Mouse (Mus musculus): ENCODE measurements around the gene Morn4. TPM values are rescaled to one million over a fixed set of nuclear protein-coding genes. Genes with fewer than 3 reads are reported as not detected.

The Morn4 gene
- polyA plus RNA-seq, 1 experiment, result 1.4 TPM

- no peak for TF ChIP-seq GATA1 (IDR thresholded peaks at IDR 0.05; ENCODE audit: low read length)
Measured at GRCm38 (mm10) chr19:42034881-42035455, 51.2 kb downstream of the Morn4 start.

GRCm38 (mm10) chr19:42034146-42034775, 51.9 kb downstream of the Morn4 start:
- TF ChIP-seq GATA1 (IDR thresholded peaks at IDR 0.05; ENCODE audit: low read length), result no peak

GRCm38 (mm10) chr19:42033611-42034010, 52.5 kb downstream of the Morn4 start:
- no peak for TF ChIP-seq GATA1 (IDR thresholded peaks at IDR 0.05; ENCODE audit: low read length)

DNA sequence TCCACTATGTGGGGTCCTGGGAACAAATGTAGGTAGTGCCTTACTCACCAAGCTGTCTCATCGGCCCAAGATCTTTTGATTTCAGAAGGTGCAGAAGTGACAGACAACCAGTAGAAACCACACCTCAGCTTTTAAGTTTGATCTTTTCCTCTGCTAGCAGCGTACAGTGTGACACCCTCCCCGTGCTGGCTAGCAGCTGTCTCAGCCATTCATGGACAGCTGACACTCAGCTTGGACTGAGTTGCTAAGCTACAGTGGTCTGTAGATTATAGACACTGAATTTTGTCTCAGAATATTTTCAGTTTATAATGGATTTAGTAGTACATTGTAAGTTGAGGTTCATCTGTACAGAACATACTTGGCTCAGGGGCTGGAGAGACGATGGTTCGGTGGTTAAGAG, 55.0 kb downstream of the Morn4 start:
- no peak for TF ChIP-seq GATA1 (IDR thresholded peaks at IDR 0.05; ENCODE audit: low read length)

DNA sequence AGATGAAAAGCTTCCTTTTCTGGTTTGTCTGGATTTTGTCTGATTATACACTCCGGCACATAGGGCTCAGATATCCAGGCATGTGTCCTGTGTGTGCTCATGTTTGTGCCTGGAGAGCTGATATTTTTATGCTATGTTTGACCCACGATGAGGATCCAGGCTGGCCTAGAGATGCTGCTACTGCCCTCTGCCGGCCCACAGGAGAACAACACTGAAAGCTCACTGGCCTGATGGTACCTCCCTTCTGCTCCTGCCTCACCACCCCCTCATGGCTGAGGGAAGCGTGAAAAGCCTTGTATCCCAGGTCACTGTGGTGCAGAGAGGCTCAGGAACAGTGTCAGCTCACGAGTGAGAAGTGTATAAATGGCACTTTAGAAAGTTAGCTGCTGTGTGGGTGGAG, 60.0 kb downstream of the Morn4 start:
- no peak for TF ChIP-seq GATA1 (IDR thresholded peaks at IDR 0.05; ENCODE audit: low read length)

Other genes starting within 250 kb of the Morn4 start
- 59.0 and 72.3 TPM in 2 replicates for gene Frat2, start 238.2 kb downstream of the Morn4 start, polyA plus RNA-seq (2012)
- 45.6 and 48.0 TPM in 2 replicates for gene Rrp12, start 190.2 kb downstream of the Morn4 start, polyA plus RNA-seq (2012)
- gene Pgam1, start 174.4 kb downstream of the Morn4 start, polyA plus RNA-seq (2012), result 425 and 461 TPM in 2 replicates
- gene Exosc1, start 152.9 kb downstream of the Morn4 start, polyA plus RNA-seq (2012), result 20.9 and 28.0 TPM in 2 replicates
- 27.4 and 39.9 TPM in 2 replicates for gene Zdhhc16, start 152.9 kb downstream of the Morn4 start, polyA plus RNA-seq (2012)
- gene Mms19, start 105.2 kb downstream of the Morn4 start, polyA plus RNA-seq (2012), result 11.9 and 12.0 TPM in 2 replicates
- 2.3 and 2.6 TPM in 2 replicates for gene Ubtd1, start 104.6 kb downstream of the Morn4 start, polyA plus RNA-seq (2012)
- gene Ankrd2, start 50.4 kb downstream of the Morn4 start, polyA plus RNA-seq (2012), result not detected in 2 replicates
- gene Hoga1, start 40.7 kb downstream of the Morn4 start, polyA plus RNA-seq (2012), result not detected in 2 replicates
- gene 4933411K16Rik, start 34.1 kb downstream of the Morn4 start, polyA plus RNA-seq (2012), result not detected in 2 replicates
- 17.5 and 18.9 TPM in 2 replicates for gene Pi4k2a, start 4.1 kb upstream of the Morn4 start, polyA plus RNA-seq (2012)
- gene Avpi1, start 42.7 kb upstream of the Morn4 start, polyA plus RNA-seq (2012), result 81.4 and 107 TPM in 2 replicates
- not detected in 2 replicates for gene Marveld1, start 61.0 kb upstream of the Morn4 start, polyA plus RNA-seq (2012)
- gene Zfyve27, start 77.6 kb upstream of the Morn4 start, polyA plus RNA-seq (2012), result 11.8 and 12.3 TPM in 2 replicates
- gene Sfrp5, start 115.9 kb upstream of the Morn4 start, polyA plus RNA-seq (2012), result not detected in 2 replicates
- 0.02 TPM in 1 of 2 replicates, not detected in the other for gene Golga7b, start 161.2 kb upstream of the Morn4 start, polyA plus RNA-seq (2012)

Data from G1E-ER4 (cell line).